Mouse (Mus musculus): ENCODE measurements at regions not wholly inside any gene's neighbourhood (a gene's known extent, or its start where the extent isn't known, plus 50 kb on each side); places are given as distances from the start of the nearest gene placed in this dataset.

GRCm38 (mm10) chr3:77051884-77052283 is 977.8 kb downstream of the Fstl5 start:
- no peak for DNase-seq (ENCODE audit: low spot score)

DNA sequence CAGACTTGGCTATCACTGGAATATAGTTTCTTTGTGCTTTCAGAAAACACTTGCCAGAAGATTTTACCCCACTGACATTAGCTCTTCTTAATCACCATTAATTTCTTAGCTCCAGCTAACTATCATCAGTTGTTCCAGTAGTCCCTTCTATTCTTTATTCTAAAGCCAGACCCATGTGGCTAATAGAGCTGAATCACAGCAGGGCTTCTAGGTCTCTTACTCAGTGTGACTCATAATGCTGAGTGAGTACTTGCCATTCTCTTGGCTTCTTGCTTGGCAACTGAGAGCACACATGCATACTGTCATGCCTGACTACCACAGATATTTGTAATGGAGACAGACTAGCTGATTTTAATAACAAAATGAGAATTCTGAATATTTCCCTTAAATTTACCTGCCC is 1001.0 kb downstream of the Fstl5 start:
- no peak for DNase-seq (ENCODE audit: low spot score)

DNA sequence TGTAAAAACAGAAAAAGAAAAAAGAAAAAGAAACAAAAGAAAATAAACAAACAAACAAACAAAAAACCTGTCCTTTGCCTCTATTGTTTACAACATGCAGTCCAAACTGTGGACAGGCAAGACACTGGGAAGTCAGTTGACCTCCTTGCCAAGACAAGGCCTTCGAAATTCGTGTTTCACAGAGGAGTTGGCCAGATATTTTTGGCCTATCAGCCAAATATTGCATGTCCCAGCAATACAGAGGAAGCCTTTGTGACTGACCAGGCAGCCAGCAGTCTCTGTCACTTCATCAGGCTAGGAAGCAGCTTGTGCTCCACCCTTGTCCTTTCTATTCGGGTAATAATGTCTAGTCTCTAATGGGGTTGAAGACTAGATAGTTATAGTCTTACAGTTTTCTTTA is 1017.7 kb downstream of the Fstl5 start:
- no peak for DNase-seq (ENCODE audit: low spot score)

- no peak for DNase-seq (ENCODE audit: low spot score)
Measured at GRCm38 (mm10) chr3:77112969-77113368, 1038.9 kb downstream of the Fstl5 start.

DNA sequence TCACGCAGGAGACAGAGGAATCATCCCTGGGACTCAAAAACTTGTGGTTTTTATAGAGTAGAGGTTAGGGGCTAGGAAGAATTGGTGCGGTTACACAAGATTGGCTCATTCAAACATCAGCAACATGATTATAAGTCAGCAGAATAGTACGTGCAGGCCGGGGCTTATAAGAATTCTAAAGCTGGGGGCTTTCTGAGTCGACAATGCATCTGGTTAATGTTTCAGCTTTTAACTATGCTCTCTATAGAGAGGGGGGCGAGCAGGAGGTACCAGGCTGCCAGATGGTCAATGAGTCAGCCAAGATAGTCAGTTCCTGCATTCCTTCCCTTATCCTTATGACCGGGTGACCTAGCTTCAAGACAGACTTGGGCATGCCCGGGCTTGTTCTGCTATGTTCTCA is 1046.5 kb downstream of the Fstl5 start:
- DNase-seq (ENCODE audit: low spot score), result no peak

DNA sequence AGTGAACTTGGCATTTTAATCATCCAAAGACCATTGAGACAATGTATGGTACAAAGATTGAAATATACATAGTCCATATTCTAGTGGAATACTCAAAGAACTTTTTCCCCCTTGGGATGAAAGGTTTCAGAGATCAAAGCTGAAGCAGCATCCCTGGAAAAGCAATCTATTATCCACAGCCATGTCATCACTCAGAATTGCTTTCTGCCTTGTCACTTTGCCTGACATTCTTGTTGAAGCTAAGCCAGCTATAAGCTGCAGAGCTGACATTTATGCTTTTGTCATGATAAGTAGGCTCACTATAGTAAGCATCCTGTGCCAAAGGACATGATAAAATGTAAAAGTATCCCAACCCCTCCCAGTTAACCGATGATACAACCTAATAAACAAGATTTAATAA is 1077.6 kb downstream of the Fstl5 start:
- DNase-seq (ENCODE audit: low spot score), result no peak

- DNase-seq (ENCODE audit: low spot score), result peak; percentile 15
Measured at GRCm38 (mm10) chr3:77197828-77198227, 1123.8 kb downstream of the Fstl5 start.

DNA sequence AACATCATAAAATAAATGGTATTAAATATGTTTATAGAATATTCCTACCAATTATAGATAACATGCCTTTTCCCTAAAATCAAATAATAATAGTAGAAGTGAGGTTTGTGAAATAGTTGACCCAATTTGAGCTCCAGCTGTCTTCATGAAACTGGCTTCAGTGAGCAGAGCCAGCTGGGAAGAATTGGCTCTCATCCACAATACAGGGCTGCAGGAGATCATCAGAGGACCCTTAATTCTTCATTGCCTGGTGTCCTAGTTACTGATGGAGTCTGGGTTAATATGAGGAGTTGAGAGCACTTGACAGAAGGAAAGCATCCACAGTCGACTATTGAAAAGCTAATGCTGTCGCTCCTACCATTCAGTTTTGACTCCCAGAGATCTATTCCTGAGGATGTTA is 1124.2 kb downstream of the Fstl5 start:
- peak; percentile 19 for DNase-seq (ENCODE audit: low spot score)

DNA sequence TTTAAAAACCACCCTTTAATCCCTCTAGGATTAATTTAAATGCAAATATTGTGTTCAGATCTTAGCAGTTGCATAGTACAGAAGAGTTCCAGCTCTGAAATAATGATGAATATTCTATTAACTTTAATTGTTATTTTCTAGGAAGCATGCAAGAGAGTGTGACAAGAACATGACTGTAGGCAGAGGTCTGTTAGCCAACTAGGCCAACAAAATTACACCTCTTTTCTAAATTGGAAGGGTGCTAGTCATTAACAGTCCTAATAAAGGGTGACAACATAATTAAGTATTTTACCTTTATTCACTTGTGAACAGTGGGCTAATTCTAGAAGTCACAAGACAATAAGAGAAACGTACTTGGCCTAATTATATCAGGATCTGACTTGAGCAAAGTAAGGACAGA is 1151.9 kb downstream of the Fstl5 start:
- DNase-seq (ENCODE audit: low spot score), result no peak

All from retina, embryonic 14.5 days (tissue).